Mouse (Mus musculus): Measurements from ENCODE around the gene Tmed6. TPM values are rescaled to one million over a fixed set of nuclear protein-coding genes. Genes with fewer than 3 reads are reported as not detected.
"Not testable (repeated sequence)": the region's sequence is repeated elsewhere in the genome, so short reads cannot be mapped to it uniquely, and the experiment has no call there.

Tmed6 gene
- polyA plus RNA-seq, 1 experiment: 65.3 TPM

- Histone ChIP-seq H3K36me3 (ENCODE audit: control insufficient read depth, insufficient read depth, low read length) (no peaks in the 10 kb centered on the region), H3K27ac (ENCODE audit: insufficient read depth, low read depth, low read length) (no peak overlapping the region), H3K4me1 (ENCODE audit: control insufficient read depth, insufficient read depth, low read length) (no peaks in the 10 kb centered on the region; the same call in 1 of the 2 replicates), H3K4me3 (ENCODE audit: insufficient read depth, low read depth, low read length) (no peak overlapping the region), H3K27me3 (replicated peaks; ENCODE audit: control insufficient read depth, insufficient read depth, low read length) (no peaks in the 10 kb centered on the region)
- DNase-seq: no peak
- WGBS: 70% methylated on average over 5 of the region's 5 CpGs
- TF ChIP-seq POLR2A (IDR thresholded peaks at IDR 0.05; ENCODE audit: low read depth, low read length) (no peak), CTCF (conservative IDR thresholded peaks at IDR 0.05; ENCODE audit: insufficient read depth, insufficient read length, low read depth, low read length) (no peak)
Observed at GRCm38 (mm10) chr8:107109816-107110435, 44.5 kb upstream of the Tmed6 start.

GRCm38 (mm10) chr8:107108978-107109720, 43.7 kb upstream of the Tmed6 start:
- no peak for DNase-seq
- H3K4me1 ChIP-seq (ENCODE audit: control insufficient read depth, insufficient read depth, low read length): no peaks in the 10 kb centered on the region
- H3K4me3 ChIP-seq (ENCODE audit: insufficient read depth, low read depth, low read length): no peak overlapping the region
- no peaks in the 10 kb centered on the region for H3K36me3 ChIP-seq (ENCODE audit: control insufficient read depth, insufficient read depth, low read length)
- H3K27me3 ChIP-seq (replicated peaks; ENCODE audit: control insufficient read depth, insufficient read depth, low read length): no peaks in the 10 kb centered on the region
- WGBS: 60% methylated on average over 23 of the region's 23 CpGs
- no peak overlapping the region; the same call in 1 of the 2 replicates for H3K27ac ChIP-seq (ENCODE audit: insufficient read depth, low read depth, low read length)
- TF ChIP-seq POLR2A (IDR thresholded peaks at IDR 0.05; ENCODE audit: low read depth, low read length) (no peak), CTCF (conservative IDR thresholded peaks at IDR 0.05; ENCODE audit: insufficient read depth, insufficient read length, low read depth, low read length) (no peak)

- WGBS: 98% methylated on average over 5 of the region's 5 CpGs
- H3K27me3 ChIP-seq (replicated peaks; ENCODE audit: control insufficient read depth, insufficient read depth, low read length); DNase-seq; H3K27ac ChIP-seq (ENCODE audit: insufficient read depth, low read depth, low read length); H3K36me3 ChIP-seq (ENCODE audit: control insufficient read depth, insufficient read depth, low read length); H3K4me1 ChIP-seq (ENCODE audit: control insufficient read depth, insufficient read depth, low read length); H3K4me3 ChIP-seq (ENCODE audit: insufficient read depth, low read depth, low read length): not testable (repeated sequence)
Observed at GRCm38 (mm10) chr8:107108089-107108488, 42.6 kb upstream of the Tmed6 start.

GRCm38 (mm10) chr8:107104547-107104946, 39.1 kb upstream of the Tmed6 start:
- 7% methylated on average over 4 of the region's 4 CpGs for WGBS
- Histone ChIP-seq H3K4me3 (ENCODE audit: insufficient read depth, low read depth, low read length) (no peak overlapping the region), H3K36me3 (ENCODE audit: control insufficient read depth, insufficient read depth, low read length) (no peaks in the 10 kb centered on the region), H3K4me1 (ENCODE audit: control insufficient read depth, insufficient read depth, low read length) (no peaks in the 10 kb centered on the region), H3K27me3 (replicated peaks; ENCODE audit: control insufficient read depth, insufficient read depth, low read length) (no peaks in the 10 kb centered on the region), H3K27ac (ENCODE audit: insufficient read depth, low read depth, low read length) (no peak overlapping the region)
- peak; percentile 83 for DNase-seq
- TF ChIP-seq CTCF (conservative IDR thresholded peaks at IDR 0.05; ENCODE audit: insufficient read depth, insufficient read length, low read depth, low read length) (peak; percentile 91), POLR2A (IDR thresholded peaks at IDR 0.05; ENCODE audit: low read depth, low read length) (no peak)

GRCm38 (mm10) chr8:107100635-107101034, 35.2 kb upstream of the Tmed6 start:
- 78% methylated on average over 2 of the region's 2 CpGs for WGBS
- no peak overlapping the region for H3K4me3 ChIP-seq (ENCODE audit: insufficient read depth, low read depth, low read length)
- H3K36me3 ChIP-seq (ENCODE audit: control insufficient read depth, insufficient read depth, low read length): no peaks in the 10 kb centered on the region
- no peak for DNase-seq
- no peaks in the 10 kb centered on the region for H3K27me3 ChIP-seq (replicated peaks; ENCODE audit: control insufficient read depth, insufficient read depth, low read length)
- TF ChIP-seq POLR2A (IDR thresholded peaks at IDR 0.05; ENCODE audit: low read depth, low read length): no peak
- no peak for TF ChIP-seq CTCF (conservative IDR thresholded peaks at IDR 0.05; ENCODE audit: insufficient read depth, insufficient read length, low read depth, low read length)
- H3K27ac ChIP-seq (ENCODE audit: insufficient read depth, low read depth, low read length): no peak overlapping the region
- H3K4me1 ChIP-seq (ENCODE audit: control insufficient read depth, insufficient read depth, low read length): no peaks in the 10 kb centered on the region; the same call in 1 of the 2 replicates

DNA sequence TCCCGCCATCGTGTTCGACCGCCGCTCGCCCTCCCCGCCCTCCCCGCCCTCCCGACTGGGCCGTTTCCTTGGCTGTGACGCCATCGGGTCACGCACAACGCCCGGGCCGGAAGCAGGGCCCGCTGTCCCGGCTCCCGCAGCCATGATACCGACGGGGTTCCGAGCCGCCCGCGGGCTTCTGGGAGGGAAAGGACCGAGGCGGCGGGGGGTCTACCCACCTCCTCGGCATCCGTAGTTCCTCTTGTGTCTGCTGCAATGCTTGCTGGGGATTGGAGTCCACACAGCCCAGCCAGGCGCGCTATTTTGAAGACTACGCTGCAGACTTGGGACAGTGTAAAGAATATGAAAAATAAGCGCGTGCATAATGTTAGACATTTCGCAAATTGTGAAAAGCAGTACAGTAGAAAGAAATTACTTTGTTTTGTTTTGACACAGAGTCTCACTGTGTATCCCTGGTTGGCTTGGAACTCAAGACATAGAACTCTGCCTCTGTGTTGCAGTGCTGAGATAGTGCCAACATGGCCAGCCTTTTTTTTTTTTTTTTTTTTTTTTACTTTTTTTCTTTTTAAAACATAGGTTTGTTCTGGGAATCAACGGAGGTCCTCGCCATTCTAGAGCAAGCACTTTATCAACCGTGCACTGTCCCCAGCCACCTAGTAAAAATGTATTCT, 31.1 kb upstream of the Tmed6 start, which contains the start of gene Terf2:
Terf2 (minus strand) TSS at position 182 of the 671 bp plus-strand sequence.
- Histone ChIP-seq H3K36me3 (ENCODE audit: control insufficient read depth, insufficient read depth, low read length) (no peaks in the 10 kb centered on the region), H3K27ac (ENCODE audit: insufficient read depth, low read depth, low read length) (peak within 1 kb of the TSS; percentile 51), H3K4me1 (ENCODE audit: control insufficient read depth, insufficient read depth, low read length) (no peaks in the 10 kb centered on the region; the same call in 1 of the 2 replicates), H3K27me3 (replicated peaks; ENCODE audit: control insufficient read depth, insufficient read depth, low read length) (no peaks in the 10 kb centered on the region), H3K4me3 (ENCODE audit: insufficient read depth, low read depth, low read length) (peak within 1 kb of the TSS; percentile 79)
- TF ChIP-seq CTCF (conservative IDR thresholded peaks at IDR 0.05; ENCODE audit: insufficient read depth, insufficient read length, low read depth, low read length): no peak
- no peak for TF ChIP-seq POLR2A (IDR thresholded peaks at IDR 0.05; ENCODE audit: low read depth, low read length)
- peak; percentile 98 for DNase-seq
- WGBS: 4% methylated on average over 39 of the region's 39 CpGs
